Mouse (Mus musculus) lung, postnatal 0 days (tissue): ENCODE measurements around the gene Fgf7. TPM values are rescaled to one million over a fixed set of nuclear protein-coding genes. Genes with fewer than 3 reads are reported as not detected.

Source experiments
- ATAC-seq: fragments of 200-750 bp; cut with Nextera tagmentation; 2 replicates; pipeline ENCODE4 v1.8.0; 2017; ENCODE audit warnings: moderate library complexity
- DNase-seq: peaks from one replicate; pipeline ENCODE4 v3.0.0-alpha.2; 2016; ENCODE audit warnings: low spot score
- H3K27ac ChIP-seq: fragments of 300-500 bp; sonication (generic); 2 replicates; pipeline ENCODE4 v1.5.1; 2014; ENCODE audit warnings: antibody characterized with exemption, mild to moderate bottlenecking, low read length, mixed read lengths
- H3K27me3 ChIP-seq: fragments of 300-500 bp; sonication (generic); replicated peaks from 2 replicates; pipeline ENCODE4 v1.6.1; 2014; ENCODE audit warnings: low read length, mixed read lengths; ENCODE audit not compliant: insufficient read depth
- H3K36me3 ChIP-seq: fragments of 300-500 bp; sonication (generic); 2 replicates; pipeline ENCODE4 v1.6.1; 2014; ENCODE audit warnings: low read length, mixed read lengths; ENCODE audit not compliant: insufficient read depth
- H3K4me1 ChIP-seq: fragments of 300-500 bp; sonication (generic); 2 replicates; pipeline ENCODE4 v1.6.1; 2014; ENCODE audit warnings: antibody characterized with exemption, low read depth, low read length, mixed read lengths; ENCODE audit not compliant: insufficient read depth
- H3K4me2 ChIP-seq: fragments of 300-500 bp; sonication (generic); replicated peaks from 2 replicates; pipeline ENCODE4 v1.6.1; 2014; ENCODE audit warnings: low read depth, mild to moderate bottlenecking, low read length, moderate library complexity, mixed read lengths
- H3K4me3 ChIP-seq: fragments of 300-500 bp; sonication (generic); 2 replicates; pipeline ENCODE4 v1.5.1; 2014; ENCODE audit warnings: low read depth, low read length
- H3K9ac ChIP-seq: fragments of 300-500 bp; sonication (generic); replicated peaks from 2 replicates; pipeline ENCODE4 v1.6.1; 2014; ENCODE audit warnings: low read depth, mild to moderate bottlenecking
- H3K9me3 ChIP-seq: fragments of 300-500 bp; sonication (generic); 2 replicates; pipeline ENCODE4 v1.6.1; 2016; ENCODE audit warnings: low read length, mixed read lengths
- CTCF ChIP-seq: IDR thresholded peaks from 2 replicates; pipeline ENCODE4 v1.5.1; 2016; ENCODE audit warnings: antibody characterized with exemption, mild to moderate bottlenecking
- EP300 ChIP-seq: IDR thresholded peaks from 2 replicates; pipeline ENCODE4 v1.6.1; 2016; ENCODE audit warnings: antibody characterized with exemption, mild to moderate bottlenecking, control low read depth
- WGBS: fragments of 180-500 bp; shearing (Covaris S2); extraction: QIAGEN DNeasy Blood & Tissue Kit; methylation state at CpG from one replicate; pipeline ENCODE4 v1.1.7; 2014; 5-methylcytosine and 5-hydroxymethylcytosine counted together
- polyA plus RNA-seq: library from polyadenylated mRNA; unstranded; fragments of >200 nt; fragmentation: Nextera tagmentation; extraction: Ambion mirVana; gene quantifications from 2 replicates; pipeline ENCODE4 v1.2.1, GENCODE M21; 2015

Fgf7 gene
- polyA plus RNA-seq, 1 experiment from 2014 or later = 10.6 TPM

GRCm38 (mm10) chr2:126031186-126031900, 3.1 kb upstream of the Fgf7 start:
- H3K4me2 ChIP-seq = no peak overlapping the region
- 25% methylated on average over 8 of the region's 8 CpGs for WGBS
- no peak overlapping the region for H3K9ac ChIP-seq
- H3K4me1 ChIP-seq = no peaks in the 10 kb centered on the region
- ATAC-seq (peak; percentile 77), DNase-seq (peak; percentile 73)
- no peaks in the 10 kb centered on the region for H3K9me3 ChIP-seq
- H3K4me3 ChIP-seq = no peak overlapping the region
- H3K36me3 ChIP-seq = no peaks in the 10 kb centered on the region
- H3K27me3 ChIP-seq = no peaks in the 10 kb centered on the region
- no peak overlapping the region for H3K27ac ChIP-seq
- TF ChIP-seq CTCF (no peak), EP300 (peak; percentile 59; the same call in 1 of the 2 replicates)

DNA sequence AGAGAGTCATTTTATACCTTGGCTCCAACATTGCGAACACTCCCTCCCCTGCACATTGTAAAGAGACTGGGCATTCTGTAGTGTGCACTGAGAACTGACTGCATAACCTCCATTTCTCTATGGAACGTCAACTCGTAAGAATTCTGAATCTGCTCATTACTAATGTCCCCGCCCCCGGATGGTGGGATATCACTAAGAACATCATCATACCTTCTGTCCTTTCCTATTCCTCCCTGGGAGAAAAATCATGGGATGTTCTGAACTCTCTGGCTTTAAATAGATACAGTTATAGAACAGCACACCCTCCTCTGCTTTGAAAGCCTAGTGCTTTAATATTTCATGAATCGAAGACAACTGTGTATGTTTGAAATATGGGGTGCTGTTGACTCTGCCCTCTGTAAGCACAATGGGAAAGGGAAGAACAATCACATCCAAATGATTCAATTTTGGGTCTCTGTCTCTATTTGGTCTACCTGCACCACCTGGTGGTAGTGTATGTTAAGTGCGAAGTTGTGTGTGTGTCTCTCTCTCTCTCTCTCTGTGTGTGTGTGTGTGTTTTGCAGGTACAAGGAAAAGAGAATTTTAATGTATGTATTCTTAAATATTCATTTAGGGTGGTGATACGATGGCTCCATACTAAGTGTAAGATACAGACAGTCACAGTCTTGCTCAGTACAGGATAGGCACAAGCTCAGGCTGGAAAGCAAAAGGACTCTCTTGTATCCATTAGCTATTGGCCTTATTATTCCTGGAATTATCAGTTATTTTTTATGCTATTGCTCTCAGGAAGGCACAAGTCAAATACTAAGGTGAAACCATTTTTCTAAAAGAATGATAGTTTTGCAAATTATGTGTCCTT, 1.1 kb upstream of the Fgf7 start:
- no peak overlapping the region for H3K4me3 ChIP-seq
- no peak overlapping the region for H3K4me2 ChIP-seq
- TF ChIP-seq EP300 (no peak), CTCF (peak; percentile 74)
- DNase-seq (no peak), ATAC-seq (no peak)
- H3K9me3 ChIP-seq = no peaks in the 10 kb centered on the region
- no peaks in the 10 kb centered on the region for H3K27me3 ChIP-seq
- no peak overlapping the region for H3K9ac ChIP-seq
- 65% methylated on average over 8 of the region's 8 CpGs for WGBS
- H3K27ac ChIP-seq = no peak overlapping the region
- no peaks in the 10 kb centered on the region for H3K36me3 ChIP-seq
- H3K4me1 ChIP-seq = no peaks in the 10 kb centered on the region

DNA sequence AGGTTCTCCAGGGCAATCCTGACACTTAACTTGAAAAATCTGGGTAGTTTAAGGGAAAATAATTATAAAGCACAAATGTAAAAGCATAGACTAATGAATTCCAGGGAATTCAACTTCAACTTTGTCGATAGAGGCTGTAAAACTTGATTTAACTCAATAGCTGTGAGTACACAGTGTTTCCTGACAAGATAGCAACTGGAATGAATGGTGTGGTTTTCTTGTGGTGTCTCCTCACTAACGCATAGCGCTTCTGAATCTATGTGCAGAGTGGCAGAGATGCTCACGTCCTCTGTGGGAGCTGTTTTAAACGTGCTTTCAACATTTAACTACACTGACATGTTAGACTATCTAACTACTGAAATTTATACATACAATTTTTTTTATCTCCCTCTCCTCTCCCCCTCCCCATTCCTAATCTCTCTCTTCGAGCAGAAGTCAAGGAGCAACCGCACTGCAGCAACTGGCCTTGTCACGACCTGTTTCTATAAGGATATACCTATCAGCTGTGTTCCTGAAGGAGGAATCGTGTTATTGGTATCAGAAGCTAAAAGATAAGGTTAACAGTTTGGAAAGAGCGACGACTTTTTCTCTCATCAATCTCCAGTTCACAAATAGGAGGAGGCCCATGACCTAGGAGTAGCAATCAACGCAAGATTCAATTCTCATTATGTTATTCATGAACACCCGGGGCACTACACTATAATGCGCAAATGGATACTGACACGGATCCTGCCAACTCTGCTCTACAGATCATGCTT, 734 bp downstream of the Fgf7 start:
- H3K9ac ChIP-seq = peak overlapping the region; percentile 29; the same call in 1 of the 2 replicates
- H3K4me1 ChIP-seq = no peaks in the 10 kb centered on the region
- no peak for TF ChIP-seq EP300
- no peak for TF ChIP-seq CTCF
- no peak for ATAC-seq
- H3K27ac ChIP-seq = peak overlapping the region; percentile 34; the same call in 1 of the 2 replicates
- 50% methylated on average over 15 of the region's 15 CpGs for WGBS
- no peaks in the 10 kb centered on the region for H3K36me3 ChIP-seq
- H3K9me3 ChIP-seq = no peaks in the 10 kb centered on the region
- peak overlapping the region; percentile 48 for H3K4me2 ChIP-seq
- peak overlapping the region; percentile 22 for H3K4me3 ChIP-seq
- DNase-seq = no peak
- no peaks in the 10 kb centered on the region for H3K27me3 ChIP-seq

GRCm38 (mm10) chr2:126036121-126036520, 1.7 kb downstream of the Fgf7 start:
- Histone ChIP-seq H3K27me3 (no peaks in the 10 kb centered on the region), H3K9ac (peak overlapping the region; percentile 29; the same call in 1 of the 2 replicates), H3K9me3 (no peaks in the 10 kb centered on the region), H3K4me3 (peak overlapping the region; percentile 22), H3K36me3 (no peaks in the 10 kb centered on the region), H3K4me2 (peak overlapping the region; percentile 48), H3K27ac (peak overlapping the region; percentile 43), H3K4me1 (no peaks in the 10 kb centered on the region; the same call in 1 of the 2 replicates)
- ATAC-seq (no peak), DNase-seq (no peak)
- TF ChIP-seq EP300 (no peak), CTCF (no peak)
- WGBS = 68% methylated on average over 4 of the region's 4 CpGs

DNA sequence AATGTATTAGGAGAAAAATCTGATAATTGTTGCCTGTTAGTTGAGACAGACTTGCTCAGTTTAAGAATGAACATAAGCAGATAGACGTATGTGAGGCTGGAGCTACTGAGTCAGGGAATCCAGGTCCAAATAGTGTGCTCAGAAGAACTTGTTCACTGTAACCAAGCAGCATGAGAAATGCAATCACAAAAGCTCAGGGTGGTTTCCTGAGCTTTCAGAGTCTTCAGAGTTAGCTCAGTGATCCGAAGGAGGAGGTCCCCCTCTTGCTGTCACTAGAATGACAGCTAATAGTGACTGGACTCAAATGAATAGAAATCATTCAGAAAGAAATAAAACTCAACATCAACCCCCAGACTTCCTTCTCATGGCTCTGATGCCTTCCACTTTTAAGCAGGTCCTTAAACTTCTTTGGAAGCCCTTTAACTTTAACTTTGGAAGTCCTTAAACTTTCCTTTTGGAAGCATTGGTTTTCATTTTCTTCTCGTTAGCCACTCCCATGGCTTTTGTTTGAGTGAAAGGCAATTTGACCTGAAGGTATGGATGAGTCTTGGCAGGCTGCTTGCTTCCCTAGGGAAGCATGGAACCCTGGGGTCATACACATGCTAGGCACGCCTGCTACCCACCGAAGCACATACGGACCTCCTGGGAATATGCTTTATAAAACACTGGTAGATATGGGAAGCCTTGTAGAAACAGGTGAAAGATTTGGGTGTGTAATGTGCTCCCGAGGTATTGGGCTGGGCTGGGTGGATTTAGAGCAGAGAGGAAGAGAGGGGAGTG, 4.0 kb downstream of the Fgf7 start:
- ATAC-seq = no peak
- Histone ChIP-seq H3K4me1 (no peaks in the 10 kb centered on the region; the same call in 1 of the 2 replicates), H3K27ac (peak overlapping the region; percentile 63), H3K27me3 (no peaks in the 10 kb centered on the region), H3K9me3 (no peaks in the 10 kb centered on the region), H3K36me3 (no peaks in the 10 kb centered on the region), H3K9ac (no peak overlapping the region), H3K4me2 (peak overlapping the region; percentile 27), H3K4me3 (no peak overlapping the region)
- 57% methylated on average over 7 of the region's 7 CpGs for WGBS
- TF ChIP-seq EP300 = no peak
- no peak for TF ChIP-seq CTCF
- DNase-seq = no peak
